Mouse (Mus musculus) B cell, adult 2 months (primary cell): ENCODE measurements around the gene Apoa4.

Experiments
- DNase-seq, 2 experiments: peaks; one replicate each; pipeline ENCODE4 v3.0.0; 2022

Apoa4 gene

DNA sequence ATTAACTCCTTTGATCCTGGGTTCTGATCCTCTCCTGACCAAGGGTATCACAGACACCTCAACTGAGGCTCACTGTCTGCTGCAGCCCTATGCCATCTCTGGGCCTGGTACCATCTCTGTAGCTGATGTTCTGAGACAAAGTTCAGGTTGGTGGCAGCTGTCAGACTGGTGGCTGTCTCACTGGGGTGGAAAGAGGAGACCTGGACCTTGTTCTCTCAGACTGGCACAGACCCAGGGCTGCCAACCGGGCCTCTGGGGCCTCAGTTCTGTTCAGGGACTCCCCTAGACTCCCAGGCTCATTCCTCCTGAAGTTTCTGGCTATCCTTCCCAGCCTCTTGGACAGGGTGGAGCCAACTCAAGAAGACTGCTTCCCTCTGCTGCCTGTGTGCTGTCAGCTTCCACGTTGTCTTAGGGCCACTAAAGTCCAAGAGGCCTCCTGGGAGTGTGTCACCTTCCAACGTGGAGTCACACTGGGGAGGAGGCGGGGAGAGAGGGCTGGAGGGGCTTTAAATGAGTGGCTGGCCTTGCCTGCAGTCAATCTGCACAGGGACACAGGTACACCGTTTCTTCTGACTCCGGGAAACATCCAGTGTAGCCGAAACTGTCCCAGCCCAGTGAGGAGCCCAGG lies at the start of gene Apoa4:
TSS of gene Apoa4 (plus strand) at position 171 of the 628 bp plus-strand sequence.
- no peak for DNase-seq

DNA sequence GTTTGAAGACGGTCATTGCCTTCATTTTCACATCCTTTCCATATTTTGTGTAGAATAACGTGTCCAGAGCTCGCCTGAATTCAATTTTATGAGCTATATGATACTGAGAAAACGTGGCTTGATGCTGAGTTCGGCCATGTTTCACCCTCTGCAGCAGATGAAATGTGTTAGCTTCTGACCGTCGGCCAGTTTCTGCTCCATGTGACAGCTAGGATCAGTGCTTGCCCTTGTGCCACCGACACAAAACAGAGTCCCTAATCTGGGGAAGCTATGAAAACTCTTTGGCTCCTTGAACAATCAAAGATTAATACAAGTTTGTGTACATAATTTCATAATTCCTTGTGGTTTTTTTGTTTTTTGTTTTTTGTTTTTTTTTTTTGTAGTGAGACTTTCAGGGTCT lies 49.3 kb upstream of the Apoa4 start:
- no peak for DNase-seq

DNA sequence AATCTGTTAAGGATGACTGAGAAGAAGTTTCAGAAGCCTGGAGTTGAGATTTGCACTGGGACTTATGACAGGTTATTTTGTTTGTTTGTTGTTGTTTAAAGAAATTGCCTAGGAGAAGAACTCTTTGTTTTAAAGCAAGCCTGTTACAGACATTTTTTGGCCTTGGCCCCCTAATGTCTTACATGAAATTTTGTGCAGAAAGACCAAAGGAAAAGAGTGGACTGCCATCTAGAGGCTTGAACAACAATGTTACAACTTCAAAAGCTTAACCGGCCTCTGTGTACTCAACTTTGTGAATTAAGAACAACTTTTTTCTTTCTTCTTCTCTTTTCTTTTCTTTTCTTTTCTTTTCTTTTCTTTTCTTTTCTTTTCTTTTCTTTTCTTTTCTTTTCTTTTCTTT lies 48.9 kb upstream of the Apoa4 start:
- peak; percentile 17 to 21 for DNase-seq

DNA sequence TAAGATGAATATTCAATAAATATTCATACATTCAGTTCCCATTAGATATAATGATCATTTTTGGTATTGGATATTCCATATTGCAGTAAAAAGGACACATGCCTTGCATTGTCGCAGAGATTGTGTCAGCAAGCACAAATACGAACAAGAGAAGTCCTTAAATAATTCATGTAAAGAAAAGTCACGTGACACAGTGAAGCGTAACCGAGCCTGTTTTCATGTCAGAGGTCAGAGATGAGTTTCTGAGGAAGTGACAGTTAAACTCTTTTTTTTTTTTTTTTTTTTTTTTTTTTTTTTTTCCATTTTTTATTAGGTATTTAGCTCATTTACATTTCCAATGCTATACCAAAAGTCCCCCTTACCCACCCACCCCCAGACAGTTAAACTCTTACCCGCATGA lies 47.9 kb upstream of the Apoa4 start:
- peak; percentile 18 for DNase-seq

DNA sequence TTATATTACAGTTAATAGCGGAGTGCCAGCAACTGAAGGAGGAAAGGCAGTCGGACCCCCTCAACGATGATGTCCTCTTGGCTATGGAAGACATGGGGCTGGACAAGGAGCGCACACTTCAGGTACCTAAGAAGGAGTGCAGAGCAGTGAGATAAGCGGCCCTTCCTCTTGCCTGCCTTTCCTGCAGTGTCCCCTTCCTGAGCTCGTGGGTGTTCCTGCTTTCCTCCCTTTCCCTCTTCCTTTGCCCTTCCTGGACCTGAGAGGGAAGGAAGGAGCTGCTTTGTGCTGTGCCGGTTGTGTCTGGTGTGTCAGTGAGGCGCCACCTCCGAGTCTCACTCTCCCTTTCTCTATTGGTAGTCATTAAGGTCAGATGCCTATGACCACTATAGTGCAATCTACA lies 45.7 kb upstream of the Apoa4 start:
- DNase-seq, result no peak

DNA sequence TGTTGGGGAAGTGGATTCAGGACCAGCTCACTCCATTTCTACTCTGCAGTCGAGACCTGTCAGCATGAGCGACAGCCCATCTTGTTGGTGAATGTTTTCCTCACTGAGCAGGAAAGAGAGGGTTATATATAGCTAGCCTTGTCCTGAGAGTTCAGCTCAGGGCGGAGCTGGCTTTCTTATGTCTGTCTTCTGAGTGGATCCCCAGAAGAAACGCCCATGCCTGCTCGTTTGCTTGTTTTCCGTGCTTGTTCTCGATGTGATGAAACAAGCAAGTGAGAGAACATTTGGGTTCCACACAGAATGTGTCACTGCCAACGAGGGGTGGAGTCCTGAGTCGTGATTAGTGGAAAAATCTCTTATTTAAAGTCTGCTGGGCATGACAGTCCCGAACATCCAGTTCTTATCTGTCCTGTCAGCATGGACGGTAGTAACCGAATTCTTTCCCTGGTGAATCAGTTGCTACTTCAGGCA lies 43.8 kb upstream of the Apoa4 start:
- no peak for DNase-seq

DNA sequence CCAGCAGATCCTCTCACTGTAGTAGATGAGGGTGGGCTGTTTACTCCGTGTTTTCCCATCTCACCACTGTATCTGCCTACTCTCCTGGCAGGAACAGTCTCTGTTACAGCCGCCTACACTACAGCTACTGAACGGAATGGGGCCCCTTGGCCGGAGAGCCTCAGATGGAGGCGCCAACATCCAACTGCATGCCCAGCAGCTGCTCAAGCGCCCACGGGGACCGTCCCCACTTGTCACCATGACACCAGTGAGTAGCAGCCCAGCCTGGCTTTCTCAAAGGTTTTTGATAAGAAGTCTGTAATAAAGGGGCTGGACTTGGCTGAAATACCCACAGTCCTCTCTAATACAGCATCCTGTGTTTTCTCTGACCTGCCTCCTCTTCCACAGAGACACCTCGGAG lies 42.0 kb upstream of the Apoa4 start:
- DNase-seq, result no peak

DNA sequence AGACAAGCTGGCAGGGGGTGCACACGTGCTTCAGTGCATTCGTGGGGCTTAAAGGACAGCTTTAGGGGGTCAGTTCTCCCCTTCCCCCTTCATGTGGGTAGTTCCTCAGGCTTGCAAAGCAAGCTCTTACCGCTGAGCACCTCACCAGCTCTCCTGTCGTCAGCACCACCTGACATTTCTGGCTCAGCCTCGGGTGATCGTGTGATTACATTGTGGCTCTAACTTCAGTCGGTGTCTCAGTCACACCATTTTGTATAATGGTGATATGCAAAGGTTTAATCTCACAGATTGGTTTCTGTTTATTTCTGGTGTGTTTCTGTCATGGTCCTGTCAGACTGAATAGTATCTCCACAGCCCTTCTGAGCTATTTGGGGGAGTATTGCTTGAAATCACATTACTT lies 41.6 kb upstream of the Apoa4 start:
- no peak for DNase-seq

DNA sequence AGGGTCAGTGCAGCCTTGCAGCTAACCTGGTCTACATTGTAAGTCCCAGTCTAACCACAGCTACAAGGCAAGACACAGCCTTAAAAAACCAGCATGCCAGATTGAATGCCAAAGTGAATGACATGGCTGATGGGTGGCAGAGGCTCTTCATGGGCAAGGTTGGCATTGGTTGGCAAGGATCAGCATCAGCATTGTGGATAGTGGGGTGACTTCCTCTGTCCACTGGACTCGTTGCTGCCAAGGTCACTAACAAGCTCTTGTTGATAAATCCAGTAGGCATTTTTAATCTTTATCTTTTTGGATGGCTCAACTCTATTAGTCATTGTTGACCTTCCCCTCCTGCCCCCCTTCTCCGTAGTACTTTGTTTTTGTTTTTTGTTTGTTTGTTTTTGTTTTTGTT lies 40.9 kb upstream of the Apoa4 start:
- DNase-seq, result no peak

DNA sequence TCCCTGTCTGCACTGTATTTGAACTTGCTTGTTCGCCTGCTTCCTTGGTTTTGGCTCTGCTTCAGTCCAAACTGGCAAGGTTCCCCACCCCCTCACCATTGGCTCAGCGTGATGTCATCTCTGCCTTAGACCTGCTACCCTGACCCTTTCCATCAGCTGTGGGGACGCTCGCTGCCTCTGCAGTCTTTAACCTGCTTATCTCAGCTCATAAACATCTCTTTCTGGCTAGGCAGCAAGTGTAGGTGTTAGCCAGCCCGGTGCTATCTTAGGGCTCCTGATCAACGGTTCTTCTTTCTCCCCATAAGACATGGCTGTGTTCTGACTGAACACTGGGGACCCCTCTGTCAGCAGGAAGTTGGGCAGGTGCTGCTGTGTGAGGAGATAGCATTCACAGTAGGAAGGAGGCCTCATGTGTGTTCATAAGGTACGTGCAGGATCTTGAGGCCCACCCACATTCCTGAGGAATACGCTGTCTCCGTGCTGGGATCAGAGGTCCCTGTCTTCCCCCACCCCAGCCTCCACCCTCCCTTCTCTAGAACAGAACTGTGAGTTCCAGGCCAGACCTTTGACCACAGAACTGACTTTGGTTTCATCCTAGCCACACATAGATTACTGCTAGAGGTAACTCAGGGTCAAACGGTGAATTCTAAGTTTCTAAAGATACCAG lies 33.5 kb upstream of the Apoa4 start:
- DNase-seq, result no peak

DNA sequence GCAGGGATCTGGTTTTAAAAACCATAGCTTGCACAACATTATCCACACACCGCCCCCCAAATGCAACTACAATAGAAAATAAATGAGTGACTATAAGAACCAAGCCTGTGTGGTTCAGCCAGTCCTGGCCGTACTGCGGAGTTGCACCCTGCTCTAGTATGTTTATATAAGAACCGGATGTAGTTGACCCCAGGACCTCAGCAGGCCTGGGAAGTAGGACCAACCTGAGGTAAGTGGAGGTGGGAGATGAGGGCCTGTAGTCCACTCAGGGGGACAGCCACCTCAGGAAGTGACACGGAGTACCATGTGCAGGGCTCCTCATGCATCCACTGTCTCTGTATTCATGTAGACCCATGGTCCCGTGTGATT lies 33.0 kb upstream of the Apoa4 start:
- no peak for DNase-seq

DNA sequence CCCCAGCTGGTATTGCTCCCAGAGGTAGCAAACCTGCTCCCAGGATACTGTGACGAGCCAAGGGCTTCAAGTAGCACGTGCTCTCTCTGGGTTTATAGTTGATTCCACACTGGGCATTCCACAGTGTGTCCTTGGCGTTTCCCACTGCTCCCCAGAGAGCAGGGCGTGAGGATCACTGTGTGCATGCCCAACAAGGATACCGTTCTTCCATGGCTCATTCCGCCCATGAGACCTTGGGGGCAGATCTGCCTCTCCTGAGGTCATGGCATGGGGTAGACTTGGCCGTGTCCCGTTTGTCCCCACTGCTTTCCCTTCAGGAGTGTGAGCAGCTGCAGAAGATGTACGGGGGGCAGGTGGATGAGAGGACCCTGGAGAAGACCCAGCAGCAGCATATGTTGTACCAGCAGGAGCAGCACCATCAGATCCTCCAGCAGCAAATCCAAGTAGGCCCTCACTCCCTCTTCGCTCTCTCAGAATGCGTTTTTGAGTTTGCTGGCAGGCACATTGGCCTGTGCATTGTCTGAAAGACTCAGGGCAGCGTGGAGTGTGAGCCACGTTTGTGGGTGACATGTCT lies 32.0 kb upstream of the Apoa4 start:
- DNase-seq, result no peak

DNA sequence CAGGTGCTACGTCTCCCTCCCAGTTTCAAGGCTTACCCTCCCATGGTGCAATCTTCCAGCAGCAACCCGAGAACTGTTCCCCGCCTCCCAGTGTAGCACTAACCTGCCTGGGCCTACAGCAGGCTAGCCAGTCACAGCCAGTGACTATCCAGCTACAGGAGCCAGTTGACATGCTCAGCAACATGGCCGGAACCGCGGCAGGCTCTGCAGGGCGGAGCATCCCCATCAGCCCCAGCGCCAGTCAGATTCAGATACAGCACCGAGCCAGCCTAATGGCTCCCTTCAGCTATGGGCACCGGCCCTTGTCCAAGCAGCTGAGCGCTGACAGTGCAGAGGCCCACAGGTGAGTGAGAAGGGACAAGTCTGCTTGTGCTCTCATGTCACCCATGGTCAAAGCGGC lies 30.0 kb upstream of the Apoa4 start:
- DNase-seq, result no peak

DNA sequence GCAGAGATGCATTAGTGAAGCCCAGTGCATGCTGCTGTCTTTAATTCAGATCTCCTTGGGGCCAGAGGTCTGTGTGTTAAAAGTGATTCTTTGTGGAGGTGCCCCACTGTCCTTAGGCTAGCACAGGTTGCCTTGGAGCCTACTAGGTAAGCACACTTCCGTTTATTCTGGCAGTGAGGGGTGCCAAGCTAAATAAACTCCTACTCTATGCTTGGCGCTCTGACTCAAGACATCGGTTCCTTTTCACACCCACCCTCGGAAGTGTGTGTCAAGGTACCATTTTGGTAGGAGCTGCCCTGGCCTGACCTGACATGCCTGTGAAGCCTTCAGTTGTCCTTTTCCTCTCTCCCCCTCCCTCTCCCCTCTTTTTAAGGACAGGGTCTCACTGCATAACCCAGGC lies 26.2 kb upstream of the Apoa4 start:
- no peak for DNase-seq

DNA sequence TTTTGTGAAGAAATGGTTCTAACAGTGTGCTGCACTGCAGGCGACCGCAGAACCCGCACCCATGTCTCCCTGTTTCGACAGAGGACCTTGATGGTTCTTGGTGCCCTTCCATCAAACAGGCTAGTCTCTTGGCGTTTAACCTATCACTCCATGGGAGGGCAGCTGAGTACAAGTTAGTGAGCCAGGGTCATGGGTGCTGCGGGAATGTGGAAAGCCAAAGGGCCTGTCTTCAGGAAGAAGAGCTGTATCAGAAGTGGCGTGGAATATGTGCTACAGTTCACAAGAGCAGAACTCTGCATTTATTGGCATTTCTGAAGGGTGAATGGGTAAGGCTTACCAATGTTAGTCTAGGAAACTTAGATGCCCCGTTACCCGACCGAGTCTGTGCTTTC lies 25.6 kb upstream of the Apoa4 start:
- no peak for DNase-seq

DNA sequence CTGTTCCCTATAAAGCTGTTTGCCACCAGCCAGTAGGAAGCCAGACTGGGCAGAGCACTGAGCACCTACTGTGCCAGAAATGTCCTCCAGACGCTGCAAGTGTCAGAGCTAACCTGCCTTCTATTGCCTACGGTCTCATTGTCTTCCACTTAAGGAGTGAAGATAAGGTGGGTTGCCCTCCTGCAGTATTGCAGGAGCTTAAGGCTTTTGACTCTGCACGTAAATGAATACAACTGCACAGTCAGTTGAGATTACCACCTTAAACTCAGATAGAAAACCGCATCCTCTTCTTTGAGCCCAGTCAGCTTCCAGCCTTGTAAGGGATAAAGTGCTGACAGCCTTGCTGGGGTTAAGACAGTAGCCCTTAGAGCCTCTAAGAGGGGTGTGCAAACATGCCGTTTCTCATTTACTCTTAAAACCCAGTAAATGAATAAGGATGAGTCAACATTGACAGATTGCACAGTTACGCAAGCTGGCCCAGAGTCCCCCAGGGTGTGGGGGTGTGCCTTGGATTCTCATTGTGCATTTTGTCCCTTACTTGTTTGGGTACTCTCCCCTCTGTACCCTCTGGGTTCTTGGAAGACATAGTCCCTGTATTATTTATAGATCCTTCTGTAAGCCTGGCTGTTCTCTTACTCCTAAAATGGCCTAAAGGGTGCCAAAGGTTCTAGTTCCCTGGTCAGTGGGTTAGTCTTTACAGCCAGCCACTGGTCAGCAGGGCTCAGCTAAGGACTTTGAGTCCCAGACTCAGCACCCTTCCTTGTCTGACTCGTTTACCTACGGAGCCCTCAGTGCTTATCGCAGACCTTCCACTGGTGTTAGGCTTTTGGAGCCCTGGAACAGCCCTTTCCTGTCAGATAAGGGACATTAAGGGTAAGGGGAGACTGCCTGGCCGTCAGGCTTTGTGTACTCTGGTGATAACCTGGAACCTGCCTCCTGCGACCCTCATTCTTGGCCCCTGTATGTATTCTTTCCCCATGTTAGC lies 24.9 kb upstream of the Apoa4 start:
- no peak for DNase-seq

DNA sequence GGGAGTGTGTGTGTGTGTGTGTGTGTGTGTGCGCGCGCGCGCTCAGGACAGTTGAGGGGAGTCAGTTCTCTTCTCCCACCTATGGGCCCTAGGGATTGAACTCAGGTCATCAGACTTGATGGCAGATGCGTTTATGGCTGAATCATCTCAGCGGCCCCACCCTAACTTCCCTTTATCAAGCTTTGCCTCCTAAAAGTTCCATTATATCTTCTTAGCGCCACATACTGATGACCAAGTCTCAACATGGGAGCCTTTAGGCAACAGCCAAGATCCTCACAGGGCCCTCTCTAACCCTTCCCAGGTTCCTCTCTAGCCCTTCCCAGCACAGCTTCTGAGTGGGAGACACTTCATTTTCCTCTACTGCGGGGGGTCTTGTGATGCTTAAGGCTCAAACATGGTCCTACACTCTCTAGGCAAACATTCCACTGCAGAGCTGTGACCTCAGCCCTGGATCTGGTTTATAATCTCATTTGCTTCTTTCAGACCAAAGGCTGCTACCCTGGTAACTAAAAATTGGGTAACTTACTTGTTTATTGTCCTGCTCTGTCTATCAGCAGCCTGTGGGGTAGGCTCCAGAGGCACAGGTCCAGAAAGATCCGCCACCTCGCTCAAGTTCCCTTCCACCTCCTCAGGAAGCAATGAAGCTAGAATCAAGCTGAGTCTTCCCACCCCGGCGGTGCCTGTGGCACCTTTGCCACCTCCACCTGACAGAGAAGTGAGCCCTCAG lies 23.6 kb upstream of the Apoa4 start:
- no peak for DNase-seq

DNA sequence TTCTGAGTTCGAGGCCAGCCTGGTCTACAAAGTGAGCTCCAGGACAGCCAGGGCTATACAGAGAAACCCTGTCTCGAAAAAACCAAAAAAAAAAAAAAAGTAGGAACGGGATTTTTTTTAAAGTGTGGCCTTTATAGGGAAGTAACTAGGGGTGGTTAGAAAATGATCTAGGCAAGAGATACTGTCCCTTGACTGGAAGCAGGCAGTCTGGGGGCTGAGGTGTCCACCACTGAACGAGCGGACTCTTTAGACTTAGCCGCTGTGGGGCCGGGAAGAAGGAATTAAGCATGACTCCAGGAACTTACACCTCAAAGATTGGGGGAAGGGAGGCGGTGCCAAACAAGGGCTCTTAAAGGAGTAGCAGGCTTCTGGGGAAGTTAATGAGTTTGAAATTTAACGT lies 22.3 kb upstream of the Apoa4 start:
- DNase-seq, result no peak

DNA sequence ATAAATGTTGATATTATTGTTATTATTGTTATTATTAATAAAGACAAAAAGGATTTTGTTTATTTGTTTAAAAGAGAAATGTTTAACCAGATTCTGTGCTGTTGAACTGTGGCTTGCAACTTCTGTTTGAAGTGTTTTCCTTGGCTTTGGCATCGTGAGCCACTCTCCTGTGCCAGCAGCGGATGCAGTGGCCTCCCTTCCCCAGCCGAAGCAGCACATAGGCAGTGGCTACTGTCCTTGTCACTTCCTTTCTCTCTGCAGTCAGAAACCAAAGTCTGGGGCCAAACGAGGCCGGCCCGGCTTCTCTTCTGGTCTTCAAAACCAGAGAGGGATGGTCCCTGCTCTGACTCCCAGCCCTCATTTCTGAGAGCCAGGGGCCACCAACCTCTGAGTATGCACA lies 17.4 kb upstream of the Apoa4 start:
- DNase-seq, result no peak

DNA sequence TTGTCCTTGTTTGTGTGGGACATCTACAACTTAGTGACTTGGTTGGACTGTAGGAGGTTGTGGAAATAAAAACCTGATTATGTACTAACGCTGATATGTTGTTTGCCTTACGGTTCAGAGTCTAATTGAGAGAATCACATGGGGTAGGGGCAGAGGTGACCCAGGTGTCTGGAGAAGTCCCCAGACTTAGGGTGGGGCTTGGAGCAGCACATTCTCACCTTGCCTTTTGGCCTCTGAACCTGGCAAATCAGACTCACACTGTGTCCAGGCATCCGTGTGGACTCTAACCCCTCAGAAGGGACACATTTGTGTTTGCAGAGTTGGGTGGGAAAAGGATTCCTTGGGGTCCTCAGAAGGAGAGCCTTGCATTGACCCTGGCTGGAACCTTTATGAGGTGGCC lies 16.4 kb upstream of the Apoa4 start:
- DNase-seq, result no peak

DNA sequence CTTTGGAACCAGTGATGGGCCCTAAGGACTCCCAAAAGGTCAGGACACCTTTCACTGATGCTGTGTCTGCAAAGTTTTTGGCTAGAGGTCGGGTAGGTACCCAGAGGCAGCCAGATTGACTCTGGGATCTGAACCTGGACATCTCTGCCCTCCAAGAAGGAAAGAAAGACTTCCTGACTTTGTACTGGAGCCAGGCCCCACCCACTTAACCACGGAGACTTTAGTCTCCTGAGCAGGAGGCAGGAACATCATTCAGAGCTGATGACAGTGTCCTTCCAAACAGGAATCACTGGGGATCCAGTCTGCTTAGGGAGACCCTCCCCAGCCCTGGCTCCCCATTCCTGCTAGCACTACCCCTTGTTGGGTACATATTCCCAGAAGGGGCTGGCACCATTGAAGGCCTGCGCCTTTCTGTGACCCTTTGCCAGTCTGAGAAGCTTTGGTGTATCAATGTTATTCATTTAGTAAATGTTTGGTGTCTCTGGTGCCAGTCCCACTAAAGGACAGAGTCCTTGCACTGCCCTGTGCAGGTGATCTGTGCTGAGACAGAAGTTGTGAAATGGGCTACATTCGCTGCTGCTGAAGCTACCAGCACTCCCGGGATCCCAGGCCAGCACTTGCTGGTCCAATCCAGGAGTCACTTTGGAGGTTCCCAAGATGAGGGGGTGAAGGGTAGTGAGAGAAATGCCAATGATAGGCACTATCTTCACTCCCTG lies 15.4 kb upstream of the Apoa4 start:
- DNase-seq, result no peak

DNA sequence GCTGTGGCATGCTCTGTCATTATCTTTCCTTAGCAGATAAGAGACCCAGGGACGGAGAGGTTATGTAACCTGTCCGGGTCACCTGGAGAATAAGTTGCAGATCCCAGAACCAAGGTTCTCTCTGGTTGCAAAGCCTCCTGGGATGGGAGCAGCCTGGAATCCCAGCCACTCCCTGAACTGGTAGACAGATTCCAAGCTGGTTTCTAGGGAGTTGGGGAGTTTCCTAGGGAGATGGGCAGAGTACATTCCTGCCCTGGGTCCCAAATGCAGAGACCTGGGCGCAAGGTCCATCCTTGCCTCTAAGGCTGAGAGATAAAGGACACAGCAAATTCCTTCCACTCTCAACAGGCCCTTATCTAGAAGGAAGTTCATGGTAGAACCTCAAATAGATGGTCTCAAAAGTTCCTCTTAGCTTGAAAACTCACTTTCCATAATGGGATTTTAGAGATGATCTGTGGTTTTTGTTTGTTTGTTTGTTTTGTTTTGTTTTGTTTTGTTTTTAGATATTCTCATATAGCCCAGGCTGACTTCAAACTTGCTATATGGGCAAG lies 13.4 kb upstream of the Apoa4 start:
- DNase-seq, result no peak
